Mouse (Mus musculus) liver, embryonic 14.5 days (tissue): ENCODE measurements at regions not wholly inside any gene's neighbourhood (a gene's known extent, or its start where the extent isn't known, plus 50 kb on each side); places are given as distances from the start of the nearest gene placed in this dataset.

Experiments
- ATAC-seq: fragments of 200-750 bp; cut with Nextera tagmentation; 2 replicates; pipeline ENCODE4 v1.8.0; 2017; ENCODE audit warnings: moderate number of reproducible peaks, mild to moderate bottlenecking, moderate library complexity; ENCODE audit not compliant: insufficient read depth
- DNase-seq, 3 experiments: peaks; one replicate each; pipeline ENCODE4 v3.0.0-alpha.2; 2012 to 2013; ENCODE audit warnings: low read depth in 3 of 3, low spot score in 3 of 3
- H3K27ac ChIP-seq: fragments of 300-500 bp; sonication (generic); 2 replicates; pipeline ENCODE4 v1.5.1; 2014; ENCODE audit warnings: moderate library complexity, mild to moderate bottlenecking, control low read depth, inconsistent platforms
- H3K27me3 ChIP-seq: fragments of 300-500 bp; sonication (generic); 2 replicates; pipeline ENCODE4 v1.6.1; 2014; ENCODE audit warnings: mild to moderate bottlenecking, low read length, moderate library complexity; ENCODE audit not compliant: control insufficient read depth, insufficient read depth
- H3K36me3 ChIP-seq: fragments of 300-500 bp; sonication (generic); replicated peaks from 2 replicates; pipeline ENCODE4 v1.6.1; 2014; ENCODE audit warnings: low read depth; ENCODE audit not compliant: control insufficient read depth, insufficient read depth
- H3K4me1 ChIP-seq, 2 experiments: fragments of 200-500 bp in 1 of 2; fragments of 300-500 bp in 1 of 2; sonication (generic) in 1 of 2; replicated peaks; 2 replicates each; pipeline ENCODE4 v1.6.1; 2012 to 2014; ENCODE audit warnings: antibody characterized with exemption in 1 of 2, inconsistent platforms in 1 of 2, low read length in 1 of 2; ENCODE audit not compliant: control insufficient read depth in 2 of 2, insufficient read depth in 2 of 2
- H3K4me2 ChIP-seq: fragments of 300-500 bp; sonication (generic); 2 replicates; pipeline ENCODE4 v1.6.1; 2014; ENCODE audit warnings: low read depth, mild to moderate bottlenecking, control low read depth, moderate library complexity
- H3K4me3 ChIP-seq, 2 experiments: fragments of 200-500 bp in 1 of 2; fragments of 300-500 bp in 1 of 2; sonication (generic) in 1 of 2; 2 replicates each; pipeline ENCODE4 v1.5.1; 2012 to 2014; ENCODE audit warnings: low read depth in 2 of 2, low read length in 2 of 2, mild to moderate bottlenecking in 2 of 2, control low read depth in 1 of 2, inconsistent platforms in 1 of 2, moderate library complexity in 1 of 2; ENCODE audit not compliant: insufficient read depth in 1 of 2
- H3K9ac ChIP-seq: fragments of 300-500 bp; sonication (generic); replicated peaks from 2 replicates; pipeline ENCODE4 v1.6.1; 2014; ENCODE audit warnings: mild to moderate bottlenecking, control low read depth, moderate library complexity
- H3K9me3 ChIP-seq: fragments of 300-500 bp; sonication (generic); 2 replicates; pipeline ENCODE4 v1.6.1; 2016; ENCODE audit warnings: low read length, mixed read lengths; ENCODE audit not compliant: control insufficient read depth
- CTCF ChIP-seq: IDR thresholded peaks from 2 replicates; pipeline ENCODE4 v1.5.1; 2016; ENCODE audit warnings: antibody characterized with exemption, low read depth, control low read depth
- EP300 ChIP-seq: IDR thresholded peaks from 2 replicates; pipeline ENCODE4 v1.6.1; 2016; ENCODE audit warnings: antibody characterized with exemption, low read depth
- WGBS: fragments of 180-500 bp; shearing (Covaris S2); extraction: QIAGEN DNeasy Blood & Tissue Kit; methylation state at CpG from one replicate; pipeline ENCODE4 v1.1.7; 2014; ENCODE audit not compliant: insufficient replicate concordance; 5-methylcytosine and 5-hydroxymethylcytosine counted together

GRCm38 (mm10) chr9:85052526-85052925 is 260.0 kb upstream of the Gm11114 start:
- no peak overlapping the region for H3K9ac ChIP-seq
- no peaks in the 10 kb centered on the region for H3K9me3 ChIP-seq
- no peak for ATAC-seq
- 65% methylated on average over 4 of the region's 4 CpGs for whole genome bisulfite sequencing
- no peak overlapping the region for H3K4me3 ChIP-seq
- TF ChIP-seq CTCF (no peak), EP300 (no peak)
- no peaks in the 10 kb centered on the region for H3K4me1 ChIP-seq
- no peak overlapping the region for H3K27ac ChIP-seq
- no peak for DNase-seq
- H3K4me2 ChIP-seq, result no peak overlapping the region
- no peaks in the 10 kb centered on the region for H3K27me3 ChIP-seq
- no peaks in the 10 kb centered on the region for H3K36me3 ChIP-seq

- H3K9ac ChIP-seq, result no peak overlapping the region
- H3K4me1 ChIP-seq, result peaks cover 0 to 2% of the 10 kb centered on the region in 2 experiments; a peak in 1 of 4 replicates
- ATAC-seq, result peak; percentile 84
- H3K9me3 ChIP-seq, result no peaks in the 10 kb centered on the region
- DNase-seq, result peak; percentile 22 to 39 (median 25)
- H3K4me3 ChIP-seq, result no peak overlapping the region
- 50% methylated on average over 5 of the region's 5 CpGs for WGBS
- no peak overlapping the region for H3K27ac ChIP-seq
- no peaks in the 10 kb centered on the region for H3K36me3 ChIP-seq
- TF ChIP-seq CTCF (no peak), EP300 (no peak)
- H3K27me3 ChIP-seq, result no peaks in the 10 kb centered on the region
- H3K4me2 ChIP-seq, result no peak overlapping the region
Measured at GRCm38 (mm10) chr9:85079975-85080374, 232.6 kb upstream of the Gm11114 start.

- no peak overlapping the region for H3K4me2 ChIP-seq
- WGBS, result 49% methylated on average over 6 of the region's 6 CpGs
- H3K27ac ChIP-seq, result no peak overlapping the region
- H3K4me1 ChIP-seq, result peaks cover 0 to 5% of the 10 kb centered on the region in 2 experiments; a peak in 1 of 4 replicates
- H3K4me3 ChIP-seq, result no peak overlapping the region
- no peaks in the 10 kb centered on the region for H3K36me3 ChIP-seq
- no peaks in the 10 kb centered on the region for H3K9me3 ChIP-seq
- ATAC-seq, result peak; percentile 31; the same call in 1 of the 2 replicates
- TF ChIP-seq EP300 (no peak), CTCF (no peak)
- H3K27me3 ChIP-seq, result no peaks in the 10 kb centered on the region
- no peak for DNase-seq
- H3K9ac ChIP-seq, result no peak overlapping the region
Measured at GRCm38 (mm10) chr9:85088556-85089338, 223.8 kb upstream of the Gm11114 start.

- Histone ChIP-seq H3K9ac (no peak overlapping the region), H3K27me3 (no peaks in the 10 kb centered on the region), H3K4me2 (no peak overlapping the region), H3K4me1 (peaks cover 0 to 5% of the 10 kb centered on the region in 2 experiments; a peak in 1 of 4 replicates), H3K4me3 (no peak overlapping the region), H3K9me3 (no peaks in the 10 kb centered on the region), H3K36me3 (no peaks in the 10 kb centered on the region), H3K27ac (no peak overlapping the region)
- ATAC-seq (no peak), DNase-seq (no peak)
- 35% methylated on average over 10 of the region's 10 CpGs for WGBS
- TF ChIP-seq CTCF (no peak), EP300 (no peak)
Measured at GRCm38 (mm10) chr9:85090297-85090696, 222.3 kb upstream of the Gm11114 start.

- no peak overlapping the region for H3K27ac ChIP-seq
Measured at GRCm38 (mm10) chr9:85095234-85095633, 217.3 kb upstream of the Gm11114 start.

More at GRCm38 (mm10) chr9:85095234-85095633, 217.3 kb upstream of the Gm11114 start:
- Histone ChIP-seq H3K4me2 (no peak overlapping the region), H3K4me1 (0 out of 4 replicates have a peak, but pooled peaks cover 0 to 2% of the 10 kb centered on the region in 2 experiments), H3K4me3 (no peak overlapping the region), H3K9me3 (no peaks in the 10 kb centered on the region), H3K9ac (no peak overlapping the region), H3K27me3 (no peaks in the 10 kb centered on the region), H3K36me3 (no peaks in the 10 kb centered on the region)
- no peak for ATAC-seq
- DNase-seq, result no peak
- no peak for TF ChIP-seq CTCF
- no peak for TF ChIP-seq EP300
- WGBS, result 58% methylated on average over 3 of the region's 3 CpGs
